ENCODE assay signal across 8 mouse cellular contexts in the genomic region with DNA sequence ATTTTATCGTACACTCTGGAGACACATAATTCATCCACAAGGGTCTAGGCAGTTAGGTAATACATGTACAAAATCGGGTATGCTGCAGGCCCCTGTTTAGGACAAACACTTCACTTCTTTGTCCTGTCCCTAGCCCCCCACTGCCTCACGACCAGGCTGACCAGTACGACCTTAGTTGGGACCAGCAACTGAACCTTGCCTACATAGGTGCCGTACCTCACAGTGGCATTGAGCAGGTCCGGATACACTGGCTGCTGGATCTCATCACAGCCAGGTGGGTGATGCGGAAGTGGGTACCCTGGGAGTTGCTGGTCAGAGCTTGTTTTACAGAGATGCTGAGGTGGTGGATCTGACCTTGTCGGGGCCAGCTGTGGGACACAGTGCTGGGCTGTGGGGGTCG. TPM values are rescaled to one million over a fixed set of nuclear protein-coding genes. Genes with fewer than 3 reads are reported as not detected.
DNase-seq lines count a peak whose midpoint lies in the region; ATAC-seq and TF ChIP-seq lines count a peak whose summit lies in the region.

No protein-coding gene starts in this region.

- peaks cover 70% of the 10 kb centered on the region for H3K4me1 ChIP-seq in erythroblast, embryonic 14.5 days (ENCODE audit: control insufficient read depth)
- peaks cover 3% of the 10 kb centered on the region; the same call in 1 of the 2 replicates for H3K4me1 ChIP-seq in forebrain, postnatal 0 days (ENCODE audit: insufficient read depth)
- peaks cover 68% of the 10 kb centered on the region for H3K4me1 ChIP-seq in liver, embryonic 15.5 days (replicated peaks)

- no peaks in the 10 kb centered on the region for H3K9me3 ChIP-seq in erythroblast, embryonic 14.5 days (ENCODE audit: control insufficient read depth, low read length)
- H3K9me3 ChIP-seq in forebrain, postnatal 0 days (ENCODE audit: low read length), result no peaks in the 10 kb centered on the region
- no peaks in the 10 kb centered on the region for H3K9me3 ChIP-seq in liver, embryonic 15.5 days (replicated peaks)

- H3K4me2 ChIP-seq in forebrain, postnatal 0 days (ENCODE audit: low read depth), result no peak overlapping the region
- peak overlapping the region; percentile 88 for H3K4me2 ChIP-seq in liver, embryonic 15.5 days

- peak overlapping the region; percentile 87; the same call in 1 of the 2 replicates for H3K27ac ChIP-seq in forebrain, postnatal 0 days (ENCODE audit: low read depth, low read length)
- peak overlapping the region; percentile 90 for H3K27ac ChIP-seq in liver, embryonic 15.5 days (replicated peaks)

- peak overlapping the region; percentile 80 for H3K4me3 ChIP-seq in erythroblast, embryonic 14.5 days (replicated peaks)
- H3K4me3 ChIP-seq in forebrain, postnatal 0 days (ENCODE audit: low read depth, low read length), result no peak overlapping the region
- H3K4me3 ChIP-seq in liver, embryonic 15.5 days (replicated peaks), result peak overlapping the region; percentile 68

- H3K9ac ChIP-seq in forebrain, postnatal 0 days, result 0 out of 2 replicates have a peak overlapping the region, but pooled peaks have one; percentile 77
- H3K9ac ChIP-seq in liver, embryonic 15.5 days, result peak overlapping the region; percentile 74; the same call in 1 of the 2 replicates

- 82% methylated on average over 9 of the region's 9 CpGs for WGBS in forebrain, postnatal 0 days
- 62% methylated on average over 9 of the region's 9 CpGs for WGBS in liver, embryonic 15.5 days (ENCODE audit: insufficient replicate concordance)

- peak; percentile 47 for DNase-seq in A20 (ENCODE audit: low read depth, low spot score)
- DNase-seq in forebrain, postnatal 0 days, result no peak
- no peak for DNase-seq in urinary bladder, postnatal 14 days (ENCODE audit: low spot score)
- no peak for DNase-seq in left cerebral cortex, adult 8-10 months (ENCODE audit: low spot score in 2 of 2)
- no peak for DNase-seq in T-cell, adult 2 months (ENCODE audit: low spot score)

- H3K36me3 ChIP-seq in erythroblast, embryonic 14.5 days (ENCODE audit: control insufficient read depth), result peaks cover 42% of the 10 kb centered on the region
- peaks cover 6% of the 10 kb centered on the region; the same call in 1 of the 2 replicates for H3K36me3 ChIP-seq in forebrain, postnatal 0 days (ENCODE audit: insufficient read depth)
- H3K36me3 ChIP-seq in liver, embryonic 15.5 days (replicated peaks), result peaks cover 35% of the 10 kb centered on the region

- H3K27me3 ChIP-seq in erythroblast, embryonic 14.5 days (ENCODE audit: control insufficient read depth), result no peaks in the 10 kb centered on the region
- no peaks in the 10 kb centered on the region for H3K27me3 ChIP-seq in forebrain, postnatal 0 days (ENCODE audit: insufficient read depth, low read length)
- H3K27me3 ChIP-seq in liver, embryonic 15.5 days, result peaks cover 2% of the 10 kb centered on the region; the same call in 1 of the 2 replicates

- ATAC-seq in erythroblast, adult 5-6 weeks (replicated peaks; ENCODE audit: low FRiP score, poor library complexity, severe bottlenecking), result no peak
- no peak for ATAC-seq in forebrain, postnatal 0 days
- no peak for ATAC-seq in liver, embryonic 15.5 days (ENCODE audit: insufficient read depth)

- TF ChIP-seq CTCF in forebrain, postnatal 0 days (IDR thresholded peaks at IDR 0.05; ENCODE audit: low read depth), result no peak

RNA-seq across cellular contexts. Expression of a gene that starts 0.5 kb away (rescaled TPM):
- polyA plus RNA-seq in erythroblast, embryonic 14.5 days (2012), result 0.08 and 0.16 TPM in 2 replicates
- 0.96 and 4.8 TPM in 2 replicates for total RNA-seq in erythroblast, adult 5-6 weeks (2015; ENCODE audit: low replicate concordance)
- total RNA-seq in erythroblast, adult 5-6 weeks (2017; ENCODE audit: low replicate concordance), result 0.70 and 1.3 TPM in 2 replicates
- total RNA-seq in forebrain, postnatal 0 days (2014; rRNA removed), result 54.5 and 59.5 TPM in 2 replicates
- 8.6 and 11.6 TPM in 2 replicates for polyA plus RNA-seq in forebrain, postnatal 0 days (2015; fragmentation: Nextera tagmentation; extraction: Ambion mirVana)
- polyA plus RNA-seq in liver, embryonic 15.5 days (2015; fragmentation: Nextera tagmentation; extraction: Ambion mirVana), result 2.7 and 3.1 TPM in 2 replicates
- total RNA-seq in left cerebral cortex, adult 8-10 months (2022), result 10 to 100 TPM; 47.3 to 67.4 (median 51.3) TPM

RNA-seq across cellular contexts. Expression of a gene that starts 5.4 kb away (rescaled TPM):
- 0.47 and 0.59 TPM in 2 replicates for polyA plus RNA-seq in erythroblast, embryonic 14.5 days (2012)
- 0.38 and 3.3 TPM in 2 replicates for total RNA-seq in erythroblast, adult 5-6 weeks (2015; ENCODE audit: low replicate concordance)
- total RNA-seq in erythroblast, adult 5-6 weeks (2017; ENCODE audit: low replicate concordance), result 0.68 and 1.4 TPM in 2 replicates
- 4.4 and 6.9 TPM in 2 replicates for total RNA-seq in forebrain, postnatal 0 days (2014; rRNA removed)
- 2.6 and 3.9 TPM in 2 replicates for polyA plus RNA-seq in forebrain, postnatal 0 days (2015; fragmentation: Nextera tagmentation; extraction: Ambion mirVana)
- 18.6 and 22.2 TPM in 2 replicates for polyA plus RNA-seq in liver, embryonic 15.5 days (2015; fragmentation: Nextera tagmentation; extraction: Ambion mirVana)
- 1 to 10 TPM; 1.0 to 1.3 (median 1.1) TPM for total RNA-seq in left cerebral cortex, adult 8-10 months (2022)

RNA-seq across cellular contexts. Expression of a gene that starts 9.9 kb away (rescaled TPM):
- polyA plus RNA-seq in erythroblast, embryonic 14.5 days (2012), result 0.06 and 0.07 TPM in 2 replicates
- total RNA-seq in erythroblast, adult 5-6 weeks (2015; ENCODE audit: low replicate concordance), result 2.9 and 8.8 TPM in 2 replicates
- 1.1 and 2.7 TPM in 2 replicates for total RNA-seq in erythroblast, adult 5-6 weeks (2017; ENCODE audit: low replicate concordance)
- 5.7 and 8.7 TPM in 2 replicates for total RNA-seq in forebrain, postnatal 0 days (2014; rRNA removed)
- 4.3 and 6.3 TPM in 2 replicates for polyA plus RNA-seq in forebrain, postnatal 0 days (2015; fragmentation: Nextera tagmentation; extraction: Ambion mirVana)
- 4.2 and 5.8 TPM in 2 replicates for polyA plus RNA-seq in liver, embryonic 15.5 days (2015; fragmentation: Nextera tagmentation; extraction: Ambion mirVana)
- total RNA-seq in left cerebral cortex, adult 8-10 months (2022), result 10 to 100 TPM; 19.0 to 25.3 (median 23.0) TPM

RNA-seq across cellular contexts. Expression of a gene that starts 22.2 kb away (rescaled TPM):
- polyA plus RNA-seq in erythroblast, embryonic 14.5 days (2012), result 1.8 and 2.4 TPM in 2 replicates
- total RNA-seq in erythroblast, adult 5-6 weeks (2015; ENCODE audit: low replicate concordance), result 14.0 and 15.2 TPM in 2 replicates
- 18.5 and 21.0 TPM in 2 replicates for total RNA-seq in erythroblast, adult 5-6 weeks (2017; ENCODE audit: low replicate concordance)
- 13.8 and 17.1 TPM in 2 replicates for total RNA-seq in forebrain, postnatal 0 days (2014; rRNA removed)
- 5.5 and 7.1 TPM in 2 replicates for polyA plus RNA-seq in forebrain, postnatal 0 days (2015; fragmentation: Nextera tagmentation; extraction: Ambion mirVana)
- 9.2 and 9.6 TPM in 2 replicates for polyA plus RNA-seq in liver, embryonic 15.5 days (2015; fragmentation: Nextera tagmentation; extraction: Ambion mirVana)
- total RNA-seq in left cerebral cortex, adult 8-10 months (2022), result 10 to 100 TPM; 18.0 to 28.3 (median 25.3) TPM

RNA-seq across cellular contexts. Expression of a gene that starts 40.4 kb away (rescaled TPM):
- 0.09 and 0.14 TPM in 2 replicates for polyA plus RNA-seq in erythroblast, embryonic 14.5 days (2012)
- 3.1 and 12.5 TPM in 2 replicates for total RNA-seq in erythroblast, adult 5-6 weeks (2015; ENCODE audit: low replicate concordance)
- 0.70 and 9.2 TPM in 2 replicates for total RNA-seq in erythroblast, adult 5-6 weeks (2017; ENCODE audit: low replicate concordance)
- 17.5 and 27.2 TPM in 2 replicates for total RNA-seq in forebrain, postnatal 0 days (2014; rRNA removed)
- 32.2 and 34.8 TPM in 2 replicates for polyA plus RNA-seq in forebrain, postnatal 0 days (2015; fragmentation: Nextera tagmentation; extraction: Ambion mirVana)
- 10.5 and 11.9 TPM in 2 replicates for polyA plus RNA-seq in liver, embryonic 15.5 days (2015; fragmentation: Nextera tagmentation; extraction: Ambion mirVana)
- total RNA-seq in left cerebral cortex, adult 8-10 months (2022), result 10 to 100 TPM; 37.1 to 43.1 (median 39.5) TPM
